Mouse (Mus musculus): ENCODE measurements around the gene Gsto1. TPM values are rescaled to one million over a fixed set of nuclear protein-coding genes. Genes with fewer than 3 reads are reported as not detected.

Gsto1 gene
- total RNA-seq, 2 experiments from 2014 or later = 207 to 211 TPM

DNA sequence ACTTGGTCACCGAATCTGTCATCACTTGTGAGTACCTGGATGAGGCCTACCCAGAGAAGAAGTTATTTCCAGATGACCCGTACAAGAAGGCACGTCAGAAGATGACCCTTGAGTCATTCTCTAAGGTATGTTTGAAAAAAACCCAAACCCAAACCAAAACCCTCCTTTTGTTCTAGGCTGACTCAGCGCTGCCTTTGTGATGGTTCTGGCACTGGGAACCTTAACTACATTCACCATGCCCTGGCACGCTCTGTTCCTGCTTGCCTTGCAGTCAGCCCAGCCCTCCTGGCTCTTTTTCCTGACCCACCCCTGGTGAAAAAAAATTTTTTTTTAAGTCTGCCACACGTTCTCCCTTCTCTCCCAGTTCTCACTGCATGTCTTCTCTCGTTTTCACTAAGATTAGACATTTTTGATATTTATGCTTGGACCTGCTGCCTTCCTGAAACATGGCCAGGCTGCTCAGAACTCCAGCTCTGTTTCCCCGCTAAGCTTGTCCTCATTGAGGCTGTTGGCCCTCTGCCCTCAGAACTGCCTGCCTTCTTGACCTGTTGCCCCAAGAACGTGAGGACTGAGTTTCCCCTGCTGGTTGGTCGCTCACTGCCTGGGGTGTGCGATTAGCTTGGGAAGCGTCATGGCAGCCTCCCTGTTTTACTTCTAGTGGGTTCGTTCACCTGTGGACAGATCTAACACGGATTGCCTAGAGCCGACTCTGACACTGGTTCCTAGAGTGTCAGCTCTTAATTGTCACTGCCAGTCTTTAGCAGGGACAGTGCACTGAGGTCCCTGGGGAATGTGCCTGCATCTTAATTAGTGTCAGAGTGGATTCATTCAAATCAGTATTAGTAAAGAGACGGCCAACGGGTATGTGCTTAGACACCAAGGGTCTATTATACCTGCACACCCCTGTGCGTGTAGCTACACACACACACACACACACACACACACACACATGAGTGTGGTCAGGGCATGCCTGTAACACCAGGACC lies 3.5 kb downstream of the Gsto1 start:
- no peak for DNase-seq

DNA sequence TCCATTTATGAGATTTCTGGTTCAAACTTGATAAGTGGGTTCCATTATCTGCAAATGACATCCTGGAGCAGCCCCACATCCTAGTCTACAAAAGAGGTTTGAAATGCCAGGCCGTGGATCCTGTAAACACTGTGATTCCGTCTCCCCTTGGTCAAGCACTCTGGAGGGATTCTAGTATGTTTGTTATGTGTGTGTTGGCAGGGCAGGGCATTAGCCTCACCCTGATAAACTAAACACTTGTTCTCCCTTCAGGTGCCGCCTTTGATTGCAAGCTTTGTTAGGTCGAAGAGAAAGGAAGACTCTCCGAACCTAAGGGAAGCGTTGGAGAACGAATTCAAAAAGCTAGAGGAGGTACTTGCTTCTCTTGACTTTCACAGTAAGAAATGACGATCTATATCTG lies 4.4 kb downstream of the Gsto1 start:
- DNase-seq = no peak

GRCm38 (mm10) chr19:47862581-47862980 lies 7.8 kb downstream of the Gsto1 start:
- DNase-seq = no peak

- DNase-seq = no peak
Observed at GRCm38 (mm10) chr19:47864051-47864450, 9.3 kb downstream of the Gsto1 start.

GRCm38 (mm10) chr19:47864721-47865120 lies 10.0 kb downstream of the Gsto1 start:
- DNase-seq = no peak

- peak; percentile 91 to 97 for DNase-seq
Observed at GRCm38 (mm10) chr19:47865353-47865947, 10.7 kb downstream of the Gsto1 start, which contains the start of gene Gsto2. Gsto2 (plus strand) TSS chr19:47865534.

GRCm38 (mm10) chr19:47867628-47868175 lies 12.9 kb downstream of the Gsto1 start:
- no peak for DNase-seq

GRCm38 (mm10) chr19:47868951-47869350 lies 14.2 kb downstream of the Gsto1 start:
- no peak for DNase-seq

- DNase-seq = no peak
Observed at GRCm38 (mm10) chr19:47869516-47869915, 14.7 kb downstream of the Gsto1 start.

DNA sequence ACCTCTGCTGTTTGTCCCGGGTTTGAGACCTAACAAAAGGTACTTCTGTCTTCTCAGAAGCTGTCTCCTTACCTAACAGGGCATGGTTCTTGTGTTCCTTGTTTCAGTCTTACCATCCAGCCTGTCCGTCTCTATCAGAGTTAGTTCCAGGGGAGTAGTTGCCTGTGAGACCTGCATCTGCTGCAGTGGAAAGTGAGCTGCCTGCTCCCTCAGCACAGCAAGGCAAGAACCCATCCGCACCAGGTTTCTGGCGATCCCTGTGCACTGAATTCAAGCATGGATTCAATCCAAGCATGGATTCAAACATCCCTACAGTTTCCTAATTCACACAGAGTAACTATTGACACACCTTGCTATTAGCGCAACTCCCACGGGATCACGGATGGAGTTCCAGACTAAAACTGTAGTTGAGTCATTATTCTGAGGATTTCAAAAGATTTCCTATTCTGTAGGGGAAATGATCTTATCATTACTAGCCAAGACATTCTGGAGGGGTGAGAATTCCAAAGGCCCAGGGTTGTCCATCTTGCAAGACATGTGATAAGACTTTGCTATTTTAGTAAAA lies 15.4 kb downstream of the Gsto1 start:
- no peak for DNase-seq

GRCm38 (mm10) chr19:47871515-47871914 lies 16.7 kb downstream of the Gsto1 start:
- DNase-seq = no peak

DNA sequence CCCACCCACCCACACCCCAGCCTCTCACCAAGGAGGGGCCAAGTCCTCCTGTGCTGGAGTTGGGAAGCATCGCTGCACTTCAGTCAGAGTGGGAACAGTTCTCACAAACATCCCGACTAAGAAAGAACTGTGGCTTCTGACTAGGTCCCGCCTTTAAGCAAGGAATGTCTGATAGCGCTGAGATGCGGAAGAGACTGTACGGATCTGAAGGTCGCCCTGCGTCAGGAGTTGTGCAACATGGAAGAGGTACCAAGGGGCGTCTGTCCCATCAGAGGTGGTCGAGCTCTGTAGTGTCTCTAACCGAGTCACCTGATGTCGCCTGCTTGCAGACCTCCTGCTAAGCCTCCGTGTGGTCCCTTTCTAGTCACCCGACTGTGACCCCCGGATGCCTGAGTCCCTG lies 21.5 kb downstream of the Gsto1 start:
- DNase-seq = no peak

GRCm38 (mm10) chr19:47881538-47881937 lies 26.8 kb downstream of the Gsto1 start:
- no peak for DNase-seq

GRCm38 (mm10) chr19:47882151-47882881 lies 27.5 kb downstream of the Gsto1 start:
- DNase-seq = peak; percentile 74 to 92

DNA sequence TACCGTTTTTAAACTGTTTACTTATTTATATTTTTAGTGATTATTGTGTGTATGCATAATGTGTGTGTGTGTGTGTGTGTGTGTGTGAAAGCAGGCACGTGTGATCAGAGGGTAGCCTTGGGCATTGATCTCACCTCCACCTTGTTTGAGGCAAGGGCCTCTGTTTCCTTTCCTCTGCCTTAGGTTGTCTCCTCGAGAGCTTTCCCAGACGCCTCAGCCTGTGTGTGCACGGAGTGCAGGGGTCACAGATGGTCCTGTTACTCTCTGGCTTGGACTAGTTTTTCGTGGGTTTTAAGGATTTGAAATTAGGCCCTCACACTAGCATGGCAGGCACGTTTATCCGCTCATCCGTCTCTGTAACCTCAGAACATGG lies 28.1 kb downstream of the Gsto1 start:
- no peak for DNase-seq

- DNase-seq = no peak
Observed at GRCm38 (mm10) chr19:47884296-47885085, 29.7 kb downstream of the Gsto1 start.

GRCm38 (mm10) chr19:47885191-47885743 lies 30.5 kb downstream of the Gsto1 start:
- peak; percentile 62 to 71 for DNase-seq

GRCm38 (mm10) chr19:47885886-47886285 lies 31.1 kb downstream of the Gsto1 start:
- DNase-seq = no peak

GRCm38 (mm10) chr19:47886617-47887016 lies 31.8 kb downstream of the Gsto1 start:
- DNase-seq = peak; percentile 59 to 74

DNA sequence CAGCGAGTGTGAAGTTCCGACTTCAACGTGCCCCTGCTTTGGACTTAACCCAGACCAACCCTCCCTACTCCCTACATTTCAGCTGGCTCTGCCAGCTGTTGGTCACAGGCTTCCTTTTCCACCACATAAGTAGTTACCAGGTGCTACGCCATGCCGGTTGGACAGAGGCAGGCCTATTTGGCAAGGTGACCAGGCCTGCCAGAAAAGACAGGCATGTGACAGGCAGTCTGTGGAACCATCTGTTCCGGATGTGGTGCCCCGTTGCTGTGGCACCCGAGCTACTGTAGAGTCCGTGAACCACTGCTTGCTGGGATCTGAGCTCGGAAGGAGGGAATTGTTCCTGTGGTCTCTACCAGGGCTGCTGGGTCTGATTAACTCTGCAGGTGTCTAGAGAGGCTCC lies 32.6 kb downstream of the Gsto1 start:
- DNase-seq = peak; percentile 68 to 70

- DNase-seq = no peak
Observed at GRCm38 (mm10) chr19:47888037-47888436, 33.3 kb downstream of the Gsto1 start.

Data from heart, adult 18-20 months (tissue).